Mouse (Mus musculus) MEL-GATA-1-ER (cell line): ENCODE data around the gene Eif2ak4.

Experiments
- DNase-seq: peaks from one replicate; pipeline ENCODE4 v3.0.0-alpha.2; 2012; ENCODE audit warnings: low read depth; ENCODE audit errors: extremely low read depth

Gene Eif2ak4

DNA sequence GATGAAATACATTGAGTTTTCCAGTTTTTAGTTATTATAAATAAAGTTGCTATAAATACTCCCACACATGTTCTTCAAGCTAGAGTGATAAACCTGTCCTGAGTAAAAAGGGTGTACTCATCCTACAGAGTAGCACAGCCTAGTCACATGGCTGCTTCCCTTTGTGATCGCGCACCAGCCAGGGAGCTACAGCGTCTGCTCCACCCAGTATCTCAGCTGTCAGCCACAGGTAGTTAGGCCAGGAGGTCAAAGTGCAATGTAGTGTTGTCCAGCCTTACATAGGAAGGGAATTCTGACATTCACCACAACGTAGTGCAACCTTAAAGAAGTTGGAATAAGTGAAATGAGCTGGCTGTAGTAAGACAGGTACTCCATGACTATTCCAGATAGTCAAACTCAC lies 17.1 kb downstream of the Eif2ak4 start:
- no peak for DNase-seq

DNA sequence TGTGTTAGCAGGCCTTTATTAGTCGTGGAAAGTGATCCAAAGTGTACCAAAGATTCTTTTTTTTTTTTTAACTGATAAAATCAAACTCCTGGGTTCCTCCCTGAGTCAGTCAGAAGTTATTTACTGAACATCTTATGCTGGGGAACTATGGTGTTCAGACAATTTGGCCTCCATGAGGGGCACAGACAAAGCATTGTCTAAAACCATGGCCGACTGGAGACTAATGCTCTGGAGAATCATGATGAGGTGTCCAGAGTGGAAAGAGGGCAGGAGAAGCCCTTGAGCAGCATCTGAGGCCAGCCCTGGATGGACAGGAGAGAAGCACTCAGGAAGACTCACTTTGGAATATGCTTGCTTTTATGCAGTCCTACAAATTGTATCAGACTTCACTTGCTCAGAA lies 18.4 kb downstream of the Eif2ak4 start:
- no peak for DNase-seq

DNA sequence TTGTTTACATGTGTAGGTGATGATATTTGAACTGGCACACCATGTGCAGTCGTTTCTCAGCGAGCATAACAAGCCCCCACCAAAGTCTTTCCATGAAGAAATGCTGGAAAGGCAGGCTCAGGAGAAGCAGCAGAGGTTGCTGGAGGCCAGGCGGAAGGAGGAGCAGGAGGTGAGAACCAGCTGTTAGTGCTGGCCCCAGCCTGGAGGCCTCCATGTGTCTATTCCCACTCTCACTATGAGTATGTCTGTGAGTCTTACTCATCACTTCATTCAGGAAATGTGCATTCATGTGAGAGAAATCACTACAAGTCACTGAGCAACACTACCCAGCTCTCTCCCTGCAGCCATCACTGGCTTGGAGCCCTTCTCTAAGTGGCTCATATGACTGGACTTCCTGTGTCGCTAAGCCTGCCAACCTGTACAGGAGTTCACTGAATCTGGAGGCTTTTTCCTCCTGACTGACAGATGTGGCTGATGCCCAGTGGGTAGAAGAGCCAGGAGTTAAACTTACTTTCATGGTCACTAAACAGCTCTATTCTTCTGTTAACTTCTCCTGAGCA lies 20.0 kb downstream of the Eif2ak4 start:
- no peak for DNase-seq

DNA sequence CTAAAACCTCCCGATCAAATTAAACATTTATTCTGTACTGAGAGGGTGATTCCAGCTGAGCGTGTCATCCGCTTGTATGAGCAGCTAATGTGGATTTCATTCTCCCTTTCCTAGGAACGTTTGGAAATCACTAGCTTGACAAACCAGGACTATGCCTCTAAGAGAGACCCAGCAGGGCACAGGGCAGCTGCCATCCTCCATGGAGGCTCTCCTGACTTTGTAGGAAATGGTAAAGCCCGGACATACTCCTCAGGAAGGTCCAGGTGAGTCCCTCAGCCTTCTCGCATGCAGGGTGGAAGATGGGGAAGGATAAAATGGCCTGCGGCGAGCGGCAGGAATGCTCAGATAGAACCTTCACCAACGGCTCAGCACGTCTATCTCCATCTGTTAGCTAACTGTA lies 24.4 kb downstream of the Eif2ak4 start:
- DNase-seq, result no peak

DNA sequence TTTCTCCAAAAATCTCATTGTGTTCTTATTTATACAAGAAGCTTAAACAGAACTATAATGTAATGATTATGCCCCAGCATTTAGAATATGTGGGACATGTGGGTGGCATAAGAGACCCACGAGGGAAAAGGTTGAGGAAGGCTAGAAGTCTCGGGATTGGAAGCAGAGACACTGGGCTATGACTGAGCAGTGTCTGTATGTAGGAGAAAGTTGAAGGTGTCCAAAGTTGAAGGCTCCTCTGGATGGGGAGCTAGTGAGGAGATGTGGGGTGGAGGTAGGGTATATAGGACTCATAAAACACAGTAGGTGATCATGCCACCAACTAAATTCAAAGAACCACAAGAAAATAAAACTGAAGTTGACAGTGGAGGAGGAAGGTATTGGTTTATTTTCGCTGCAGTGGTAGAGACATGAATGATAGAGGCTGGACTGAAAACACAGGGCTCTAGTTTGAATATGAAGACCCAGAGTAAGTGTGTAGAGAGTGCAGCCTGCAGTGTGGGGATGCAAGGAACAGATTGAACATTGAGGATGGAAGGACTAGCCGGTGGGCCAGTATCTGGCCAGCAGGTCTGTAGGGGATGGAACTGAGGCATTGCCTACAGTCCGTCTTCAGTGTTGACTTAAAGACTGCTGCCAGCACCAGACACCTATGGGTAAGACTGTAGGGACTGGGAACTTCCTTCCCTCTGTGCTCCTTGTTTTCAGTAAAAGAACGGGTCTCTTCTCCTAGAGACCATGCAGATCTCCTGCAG lies 27.4 kb downstream of the Eif2ak4 start:
- no peak for DNase-seq

DNA sequence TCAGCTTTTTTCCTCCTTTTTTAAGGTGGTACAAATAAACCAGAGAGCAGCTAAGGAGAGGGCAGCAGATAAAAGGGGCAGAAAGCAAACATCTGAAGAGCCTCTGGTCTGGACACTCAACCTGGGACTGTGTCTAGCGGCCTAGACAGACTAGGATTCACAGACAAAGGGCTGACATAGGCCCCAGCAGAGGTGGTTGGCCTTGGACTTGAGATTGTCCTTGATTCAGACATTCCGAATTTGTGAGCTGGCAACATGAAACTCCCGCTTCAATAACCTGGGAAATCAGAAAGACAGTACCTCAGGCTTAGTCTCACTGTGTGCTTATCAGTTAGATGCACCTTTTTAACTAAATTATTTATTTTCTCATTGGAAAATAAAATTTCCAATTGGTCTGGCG lies 29.7 kb downstream of the Eif2ak4 start:
- no peak for DNase-seq

DNA sequence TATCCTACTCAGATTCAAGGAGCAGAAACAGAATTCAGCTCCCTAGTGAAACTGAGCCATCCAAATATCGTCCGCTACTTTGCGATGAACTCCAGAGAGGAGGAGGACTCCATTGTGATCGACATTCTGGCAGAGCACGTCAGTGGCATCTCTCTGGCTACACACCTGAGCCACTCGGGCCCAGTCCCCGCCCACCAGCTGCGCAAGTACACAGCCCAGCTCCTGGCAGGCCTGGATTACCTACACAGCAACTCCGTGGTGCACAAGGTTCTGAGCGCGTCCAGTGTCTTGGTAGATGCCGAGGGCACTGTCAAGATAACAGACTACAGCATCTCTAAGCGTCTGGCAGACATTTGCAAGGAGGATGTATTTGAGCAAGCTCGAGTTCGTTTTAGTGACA lies 33.5 kb downstream of the Eif2ak4 start:
- no peak for DNase-seq

DNA sequence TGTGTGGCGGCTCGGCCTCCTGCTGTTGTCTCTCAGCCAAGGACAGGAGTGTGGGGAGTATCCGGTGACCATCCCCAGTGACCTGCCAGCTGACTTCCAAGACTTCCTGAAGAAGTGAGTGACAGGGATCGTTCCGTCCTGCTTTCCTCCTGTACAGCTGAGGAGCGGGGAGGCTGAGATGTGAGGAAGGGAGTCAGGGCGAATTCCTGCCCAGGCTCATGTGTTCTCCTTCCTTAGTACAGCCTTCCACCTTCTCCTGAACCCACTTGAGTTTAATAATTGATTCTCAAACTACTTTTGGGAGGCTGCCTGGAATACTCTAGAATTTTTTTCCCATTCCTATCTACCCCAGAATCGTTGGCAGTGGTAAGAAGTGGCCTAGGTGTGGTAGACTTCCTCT lies 34.0 kb downstream of the Eif2ak4 start:
- no peak for DNase-seq

DNA sequence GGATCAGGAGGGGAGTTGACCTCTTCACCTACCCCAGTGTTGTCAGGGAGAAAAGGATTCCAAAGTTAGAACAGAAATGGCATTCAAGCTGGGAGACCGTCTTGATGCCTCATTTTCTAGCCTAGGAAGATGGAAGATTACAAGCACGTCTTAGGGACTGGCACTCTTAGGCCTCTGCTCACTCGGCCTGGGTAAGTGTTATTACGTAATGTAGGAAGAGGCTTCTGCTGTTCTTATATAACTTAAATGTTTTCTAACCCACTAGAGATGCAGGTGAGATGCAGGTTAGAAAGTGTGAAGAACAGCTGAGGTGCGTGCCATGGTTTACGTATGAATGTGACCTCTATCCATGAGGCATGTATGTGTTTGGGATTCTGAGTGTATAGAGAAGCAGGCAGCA lies 39.9 kb downstream of the Eif2ak4 start:
- DNase-seq, result no peak

DNA sequence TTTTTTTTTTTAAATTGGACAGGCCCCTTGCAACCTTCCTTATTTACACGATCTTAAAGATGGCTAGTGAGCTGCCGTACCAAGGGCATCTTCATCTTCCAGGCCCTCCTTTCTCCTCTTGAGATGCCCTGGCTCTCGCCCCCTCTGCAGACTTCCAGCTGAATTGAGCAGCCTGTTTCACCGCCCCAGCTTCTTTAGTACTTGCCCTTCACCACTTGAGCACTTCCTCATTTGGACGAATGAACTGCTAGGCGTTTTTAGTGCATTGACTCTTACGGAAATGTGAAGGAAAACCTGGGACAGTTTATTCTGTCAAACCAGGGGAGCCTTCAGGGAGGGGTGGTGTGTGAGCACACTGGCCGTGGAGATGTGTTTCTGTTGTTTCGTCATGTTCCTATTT lies 40.9 kb downstream of the Eif2ak4 start:
- no peak for DNase-seq

DNA sequence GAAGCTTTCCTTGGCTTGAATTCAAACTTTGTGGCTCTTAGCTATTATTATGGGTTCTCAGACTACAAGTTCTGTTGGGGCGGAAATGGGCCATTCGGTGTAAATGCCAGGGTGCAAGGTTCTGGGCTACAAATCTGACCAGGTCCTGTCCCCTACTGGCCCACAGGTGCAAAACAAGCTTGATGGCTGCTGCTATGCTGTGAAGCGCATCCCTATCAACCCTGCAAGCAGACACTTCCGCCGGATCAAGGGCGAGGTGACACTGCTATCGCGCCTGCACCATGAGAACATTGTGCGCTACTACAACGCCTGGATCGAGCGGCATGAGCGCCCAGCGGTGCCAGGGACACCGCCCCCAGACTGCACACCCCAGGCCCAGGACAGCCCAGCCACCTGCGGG lies 42.2 kb downstream of the Eif2ak4 start:
- DNase-seq, result no peak

DNA sequence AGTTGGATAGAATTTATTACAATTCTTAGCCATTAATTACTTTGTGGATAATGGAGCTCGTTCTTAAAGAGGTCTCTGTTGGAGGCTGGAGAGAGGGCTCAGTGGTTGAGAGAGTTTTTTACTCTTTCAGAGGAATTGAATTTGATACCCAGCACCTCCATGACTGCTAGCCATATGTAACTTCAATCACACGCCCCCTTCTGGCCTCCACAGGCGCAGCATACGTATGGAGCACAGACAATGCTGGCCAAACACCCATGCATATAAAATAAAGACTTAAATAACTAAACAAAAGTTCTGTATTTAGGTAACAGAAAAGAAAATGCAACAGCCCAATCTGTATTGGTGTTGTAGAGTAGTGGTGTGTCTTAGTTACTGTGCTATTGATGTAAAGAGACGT lies 43.2 kb downstream of the Eif2ak4 start:
- DNase-seq, result peak; percentile 18

DNA sequence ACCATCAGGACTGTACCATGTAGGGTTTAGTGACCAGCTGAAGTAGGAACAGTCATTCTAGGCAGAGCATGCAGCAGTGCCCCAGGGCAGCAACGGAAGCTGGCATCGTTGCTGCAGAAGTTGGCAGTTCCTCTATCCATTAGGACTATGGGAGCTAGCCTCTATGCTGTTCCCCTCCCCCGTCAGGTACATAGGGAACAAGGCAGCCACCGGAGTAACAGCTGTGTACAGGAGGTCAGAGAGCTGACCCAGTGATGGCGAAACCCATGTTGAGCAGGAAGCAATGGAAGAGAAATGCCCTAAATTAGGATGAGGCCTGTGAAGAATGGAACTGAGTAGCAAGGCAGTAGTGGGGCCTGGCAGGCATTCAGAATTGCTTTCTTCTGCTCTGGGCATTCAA lies 53.8 kb downstream of the Eif2ak4 start:
- no peak for DNase-seq

DNA sequence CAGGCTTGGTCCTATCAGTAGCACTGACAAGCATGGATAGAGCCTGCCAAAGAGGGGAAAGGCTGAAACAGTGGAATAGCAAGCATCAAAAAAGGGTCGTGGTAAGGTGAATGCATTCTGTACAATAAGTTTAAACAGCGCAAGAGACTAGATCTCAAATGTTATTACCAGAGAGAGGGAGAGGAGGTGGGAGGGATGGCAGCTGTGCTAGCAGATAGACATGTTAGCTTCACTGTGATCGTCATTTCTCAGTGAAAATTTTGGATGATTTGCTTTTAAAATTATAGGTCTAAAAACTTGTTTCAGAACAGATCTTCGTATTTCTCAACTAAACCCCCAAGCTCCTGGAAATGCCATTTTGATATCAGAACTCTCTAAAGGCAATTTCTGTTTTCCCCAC lies 54.3 kb downstream of the Eif2ak4 start:
- DNase-seq, result no peak

DNA sequence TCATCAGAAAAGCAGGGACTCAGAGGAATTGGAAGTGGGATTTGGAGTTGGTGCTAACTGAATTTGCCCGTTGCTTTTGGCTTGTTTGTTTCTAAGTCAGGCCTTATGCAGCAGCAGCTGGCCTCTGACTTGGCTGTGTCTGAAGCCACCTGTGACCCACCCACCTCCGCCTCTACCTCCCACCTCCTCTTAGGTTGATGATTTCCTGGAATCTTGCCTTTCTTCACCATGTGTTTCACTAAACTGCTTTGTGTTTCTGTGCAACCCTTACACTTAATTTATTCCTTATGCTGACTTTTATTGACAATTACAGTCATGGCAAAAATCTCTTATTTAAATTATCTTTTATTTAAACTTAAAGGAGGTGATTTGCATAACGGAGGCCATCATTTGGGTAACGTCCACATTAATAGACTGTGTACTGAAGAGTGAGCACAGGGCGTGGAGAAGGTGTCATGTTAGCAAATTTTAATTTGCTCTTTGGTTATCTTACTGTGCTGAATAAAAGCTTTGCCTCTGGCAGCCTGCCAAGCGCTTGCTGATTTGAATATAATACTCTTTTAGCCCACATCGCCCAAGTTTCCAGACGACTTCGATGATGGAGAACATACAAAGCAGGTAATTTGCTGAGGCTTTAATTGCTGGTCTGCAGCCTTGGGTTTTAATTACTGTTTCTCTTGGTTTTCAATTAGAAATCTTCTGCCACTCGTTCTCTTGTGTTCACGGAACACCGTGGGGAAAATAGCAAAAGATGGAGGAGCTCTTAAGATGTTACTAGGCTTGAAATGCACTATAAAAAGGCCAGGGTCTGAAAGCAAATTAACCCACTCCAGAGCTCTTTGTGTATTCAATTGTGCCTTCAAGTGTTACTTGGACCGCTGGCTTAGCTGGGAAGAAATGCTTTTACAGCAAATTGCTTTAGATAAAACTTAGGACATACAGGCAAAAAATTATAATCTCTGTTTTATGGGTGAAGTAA lies 57.6 kb downstream of the Eif2ak4 start:
- no peak for DNase-seq

DNA sequence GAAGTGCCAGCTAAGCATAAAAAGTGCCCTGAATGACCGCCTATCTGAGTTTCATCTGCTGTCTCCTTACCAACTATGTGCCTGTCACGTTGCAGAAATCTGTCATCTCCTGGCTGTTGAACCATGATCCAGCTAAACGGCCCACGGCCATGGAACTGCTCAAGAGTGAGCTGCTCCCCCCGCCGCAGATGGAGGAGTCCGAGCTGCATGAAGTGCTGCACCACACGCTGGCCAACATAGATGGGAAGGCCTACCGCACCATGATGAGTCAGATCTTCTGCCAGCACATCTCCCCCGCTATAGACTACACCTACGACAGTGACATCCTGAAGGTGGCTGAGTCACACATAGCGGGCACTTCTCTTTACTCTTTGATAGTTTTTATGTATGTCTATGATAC lies 59.8 kb downstream of the Eif2ak4 start:
- no peak for DNase-seq

DNA sequence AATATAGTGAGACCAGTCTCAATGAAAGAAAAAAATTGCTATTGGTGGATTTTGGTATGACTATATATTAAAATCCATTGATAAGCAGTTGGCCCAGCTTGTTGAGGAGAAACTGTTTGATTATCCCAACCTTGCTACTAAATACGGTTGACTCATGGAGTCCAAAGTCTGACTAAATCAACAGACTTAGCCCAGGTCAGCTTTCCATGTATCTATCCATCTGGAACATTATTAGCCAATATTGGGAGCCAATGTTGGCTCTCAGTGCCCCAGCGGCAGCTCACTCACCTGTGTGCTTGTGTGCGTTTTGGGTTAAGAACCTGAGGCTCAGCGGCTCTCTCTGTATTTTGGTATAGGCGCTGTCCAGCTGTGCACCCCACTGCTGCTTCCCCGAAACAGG lies 62.6 kb downstream of the Eif2ak4 start:
- DNase-seq, result no peak

DNA sequence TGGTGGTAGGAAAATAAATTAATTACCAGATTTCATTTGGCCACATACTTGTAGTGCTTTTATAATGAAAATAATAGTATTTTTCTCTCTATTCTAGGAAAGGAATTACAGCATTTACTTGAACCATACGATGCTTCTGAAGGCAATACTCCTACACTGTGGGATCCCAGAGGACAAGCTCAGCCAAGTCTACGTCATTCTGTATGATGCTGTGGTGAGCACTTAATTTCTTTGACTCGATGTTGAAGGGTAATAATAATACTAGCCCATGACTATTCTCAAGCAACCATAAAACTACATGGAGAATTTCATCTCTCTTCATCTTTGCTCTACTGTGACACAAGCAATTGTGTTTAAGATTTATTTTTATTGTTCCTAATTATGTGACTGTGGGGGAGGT lies 68.6 kb downstream of the Eif2ak4 start:
- DNase-seq, result no peak

DNA sequence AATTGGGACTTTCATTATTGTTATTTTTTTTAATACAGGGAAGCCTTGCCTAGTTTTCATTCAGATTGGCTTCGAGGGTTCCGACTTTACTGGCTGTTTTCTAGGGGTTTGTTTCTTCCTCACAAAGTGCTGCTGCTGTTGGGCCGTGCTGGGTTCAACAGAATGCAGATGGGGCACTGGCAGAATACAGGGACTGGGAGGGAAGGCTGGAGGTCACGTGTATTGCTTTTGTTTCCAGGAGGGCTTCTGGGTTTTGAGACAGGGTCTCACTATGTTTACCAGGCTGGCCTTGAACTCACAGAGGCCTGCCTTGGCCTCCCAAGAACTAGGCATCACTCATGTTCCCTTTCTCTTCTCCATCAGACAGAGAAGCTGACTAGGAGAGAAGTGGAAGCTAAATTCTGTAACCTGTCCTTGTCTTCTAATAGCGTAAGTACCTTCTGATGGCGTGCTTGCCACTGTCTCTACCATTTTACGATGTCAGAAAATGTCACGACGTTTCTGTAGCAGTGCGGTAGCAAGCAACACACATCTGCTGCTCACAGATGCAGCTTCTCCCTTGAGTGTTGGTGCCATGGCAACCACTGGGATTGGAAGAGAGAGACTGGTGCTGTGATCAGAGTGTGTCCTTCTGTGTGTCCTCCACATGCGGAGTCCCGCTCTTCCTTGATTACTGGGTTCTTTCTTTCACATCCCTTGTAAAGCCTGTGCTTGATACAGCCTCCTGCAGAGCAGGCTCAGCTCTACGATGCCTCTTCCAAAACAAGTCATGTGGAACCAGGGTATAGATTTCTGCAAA lies 69.2 kb downstream of the Eif2ak4 start:
- no peak for DNase-seq

DNA sequence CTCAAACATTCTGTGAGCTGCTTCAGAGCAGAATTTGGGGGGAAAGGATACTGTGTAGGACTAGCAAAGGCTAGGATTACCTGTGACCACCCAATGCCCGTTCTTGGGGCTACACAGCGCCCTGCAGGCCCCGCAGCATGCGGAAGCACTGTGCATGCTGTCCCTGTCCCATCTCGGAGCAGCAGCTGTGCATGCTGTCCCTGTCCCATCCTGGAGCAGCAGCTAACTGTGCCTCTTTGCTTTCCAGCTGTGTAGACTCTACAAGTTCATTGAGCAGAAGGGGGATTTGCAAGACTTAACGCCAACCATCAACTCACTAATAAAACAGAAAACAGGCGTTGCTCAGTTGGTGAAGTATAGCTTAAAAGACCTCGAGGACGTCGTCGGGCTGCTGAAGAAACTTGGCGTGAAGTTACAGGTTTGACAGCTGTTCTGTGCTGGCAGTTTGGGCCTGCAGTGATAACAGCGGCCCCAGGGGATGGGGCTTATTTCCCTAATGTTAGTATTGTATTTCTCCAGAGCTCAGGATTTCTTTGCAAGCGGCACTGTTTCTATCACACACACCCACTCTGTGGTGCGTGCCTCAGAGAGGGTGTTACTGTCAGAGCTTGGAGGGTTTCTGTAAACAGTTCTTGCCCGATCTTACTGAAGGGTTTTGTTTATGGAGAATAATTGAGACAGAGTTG lies 73.2 kb downstream of the Eif2ak4 start:
- DNase-seq, result no peak

DNA sequence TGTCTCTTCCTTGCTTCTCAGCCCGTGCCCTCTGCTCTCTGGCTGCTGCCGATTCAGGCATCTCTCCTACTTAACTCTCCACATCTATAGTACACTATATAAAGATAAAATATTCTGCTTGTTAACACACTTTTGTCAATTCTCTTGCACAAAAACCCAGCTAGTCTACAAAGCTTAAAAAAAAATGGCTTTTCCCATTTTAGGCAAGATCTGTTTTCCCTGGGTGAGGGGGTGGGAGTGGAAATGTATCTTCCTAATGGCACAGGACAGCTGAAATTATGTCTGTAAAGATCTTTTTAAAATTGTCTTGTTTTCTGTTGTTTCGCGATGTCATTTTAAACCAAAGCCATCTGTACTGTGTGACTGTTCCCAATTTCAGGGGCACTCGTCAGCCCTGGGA lies 75.1 kb downstream of the Eif2ak4 start:
- DNase-seq, result no peak
